ENCODE assay signal across 8 mouse cellular contexts in the genomic region with DNA sequence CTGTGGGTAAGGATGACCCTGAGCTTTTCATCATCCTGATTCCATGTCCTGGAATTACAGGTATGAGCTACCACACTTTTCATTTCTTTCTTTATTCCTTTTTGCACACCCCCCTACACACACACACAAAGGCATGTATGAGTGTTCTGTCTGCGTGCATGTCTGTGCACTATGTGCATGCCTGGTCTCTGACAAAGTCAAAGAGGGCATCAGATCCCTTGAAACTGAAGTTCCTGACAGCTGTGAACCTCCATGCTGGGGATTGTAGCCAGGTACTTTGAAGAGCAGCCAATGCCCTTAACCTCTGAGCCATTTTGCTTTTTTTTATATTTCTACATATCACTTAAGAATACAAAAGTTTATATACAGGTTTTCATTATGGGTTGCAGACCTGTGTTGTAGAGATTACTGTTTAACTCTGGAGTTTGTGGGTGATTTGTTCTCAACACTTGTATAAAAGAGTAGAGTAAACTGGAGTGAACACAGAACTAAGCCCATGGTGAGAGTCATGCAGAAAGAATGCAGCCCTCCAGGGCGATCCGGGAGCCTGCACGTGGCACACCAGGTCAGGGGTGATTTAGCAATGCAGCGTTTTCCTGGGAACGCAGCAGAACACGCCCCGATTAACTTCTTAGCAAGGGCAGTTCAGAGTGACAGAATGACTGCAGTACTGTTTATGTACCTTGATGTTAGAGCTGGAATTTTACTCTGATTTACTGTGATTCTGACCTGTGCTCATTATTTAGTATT. TPM values are rescaled to one million over a fixed set of nuclear protein-coding genes. Genes with fewer than 3 reads are reported as not detected.
DNase-seq lines count a peak whose midpoint lies in the region; ATAC-seq and TF ChIP-seq lines count a peak whose summit lies in the region.

No protein-coding gene starts in this region.

- ATAC-seq in midbrain, embryonic 15.5 days (replicated peaks) = no peak
- ATAC-seq in granulocyte monocyte progenitor cell, adult 5-6 weeks (replicated peaks; ENCODE audit: poor library complexity, severe bottlenecking) = no peak

- 0 out of 2 replicates have a peak, but pooled peaks have one; percentile 38 for TF ChIP-seq EP300 in heart, adult 2 months (IDR thresholded peaks at IDR 0.05; ENCODE audit: insufficient read depth, low read depth, low read length)

- peaks cover 10% of the 10 kb centered on the region for H3K79me2 ChIP-seq in heart, adult 2 months (replicated peaks; ENCODE audit: control insufficient read depth, insufficient read depth, low read length)

- H3K27ac ChIP-seq in heart, adult 2 months = peak overlapping the region; percentile 67
- H3K27ac ChIP-seq in midbrain, embryonic 15.5 days = no peak overlapping the region

- peaks cover 40% of the 10 kb centered on the region for H3K36me3 ChIP-seq in heart, adult 2 months (ENCODE audit: control insufficient read depth, insufficient read depth, low read length)
- no peaks in the 10 kb centered on the region; the same call in 1 of the 2 replicates for H3K36me3 ChIP-seq in midbrain, embryonic 15.5 days (replicated peaks)

- H3K4me2 ChIP-seq in midbrain, embryonic 15.5 days = no peak overlapping the region

- TF ChIP-seq CTCF in heart, adult 2 months (IDR thresholded peaks at IDR 0.05) = no peak

- no peaks in the 10 kb centered on the region for H3K9me3 ChIP-seq in midbrain, embryonic 15.5 days

- H3K27me3 ChIP-seq in heart, adult 2 months (ENCODE audit: control insufficient read depth, insufficient read depth, low read length) = no peaks in the 10 kb centered on the region
- no peaks in the 10 kb centered on the region for H3K27me3 ChIP-seq in midbrain, embryonic 15.5 days (replicated peaks)

- no peak for TF ChIP-seq POLR2A in heart, adult 2 months (IDR thresholded peaks at IDR 0.05; ENCODE audit: insufficient read depth, low read depth, low read length)

- intact Hi-C loops in heart, postnatal 25 days (cut with DNase I) = no loop called here
- intact Hi-C loops in heart, adult 2 months (cut with DNase I) = no loop called here

- no peak overlapping the region for H3K4me3 ChIP-seq in heart, adult 2 months
- no peak overlapping the region for H3K4me3 ChIP-seq in midbrain, embryonic 15.5 days

- 16% methylated on average over 8 of the region's 8 CpGs for WGBS in heart, adult 2 months
- 29% methylated on average over 8 of the region's 8 CpGs for WGBS in midbrain, embryonic 15.5 days

- peak overlapping the region; percentile 6; the same call in 1 of the 2 replicates for H3K9ac ChIP-seq in heart, adult 2 months (ENCODE audit: low read depth, low read length)
- H3K9ac ChIP-seq in midbrain, embryonic 15.5 days = no peak overlapping the region

- DNase-seq in heart, adult 11 months = peak; percentile 95
- no peak for DNase-seq in heart, postnatal 25 days (ENCODE audit: low spot score)
- DNase-seq in heart, adult 2 months = peak in 1 of 2 experiments; percentile 68
- DNase-seq in kidney, postnatal 14 days = peak; percentile 85
- DNase-seq in lung, postnatal 36 days = peak; percentile 81
- DNase-seq in testis, postnatal 14 days (ENCODE audit: low spot score) = no peak

- H3K4me1 ChIP-seq in heart, adult 2 months (ENCODE audit: control insufficient read depth, insufficient read depth, low read length) = peaks cover 38% of the 10 kb centered on the region
- peaks cover 2% of the 10 kb centered on the region; the same call in 1 of the 2 replicates for H3K4me1 ChIP-seq in midbrain, embryonic 15.5 days

RNA-seq across cellular contexts. Expression of a gene that starts 22.2 kb away (rescaled TPM):
- 100 to 1,000 TPM; 185 to 192 TPM for total RNA-seq in heart, postnatal 25 days (2021)
- total RNA-seq in heart, adult 2 months (2021) = 100 to 1,000 TPM; 179 to 232 TPM
- 71.4 and 94.1 TPM in 2 replicates for polyA plus RNA-seq in heart, adult 2 months (2012; rRNA removed)
- 18.3 and 18.7 TPM in 2 replicates for polyA plus RNA-seq in midbrain, embryonic 15.5 days (2015; fragmentation: Nextera tagmentation; extraction: Ambion mirVana)
- total RNA-seq in granulocyte monocyte progenitor cell, adult 5-6 weeks (2014; fragmentation: Nextera tagmentation) = 14.5 and 20.0 TPM in 2 replicates
- total RNA-seq in granulocyte monocyte progenitor cell, adult 5-6 weeks (2017) = 18.6 and 20.1 TPM in 2 replicates

RNA-seq across cellular contexts. Expression of a gene that starts 22.2 kb away (rescaled TPM):
- 10 to 100 TPM; 55.0 to 57.1 TPM for total RNA-seq in heart, postnatal 25 days (2021)
- 10 to 100 TPM; 61.3 to 81.4 TPM for total RNA-seq in heart, adult 2 months (2021)
- 28.5 and 47.3 TPM in 2 replicates for polyA plus RNA-seq in heart, adult 2 months (2012; rRNA removed)
- 116 and 117 TPM in 2 replicates for polyA plus RNA-seq in midbrain, embryonic 15.5 days (2015; fragmentation: Nextera tagmentation; extraction: Ambion mirVana)
- total RNA-seq in granulocyte monocyte progenitor cell, adult 5-6 weeks (2014; fragmentation: Nextera tagmentation) = 15.4 and 15.5 TPM in 2 replicates
- 8.7 and 16.2 TPM in 2 replicates for total RNA-seq in granulocyte monocyte progenitor cell, adult 5-6 weeks (2017)

Comparison
In these comparisons a context has a peak if more than half of its experiments do, and no peak if none do; other contexts are left out.
1. DNase-seq: peak in heart, adult 11 months (single experiment), kidney, postnatal 14 days (single experiment) and lung, postnatal 36 days (single experiment); none in heart, postnatal 25 days (single experiment) and testis, postnatal 14 days (single experiment).
2. RNA of a gene that starts 22.2 kb away (total RNA-seq): 179 to 232 TPM in heart, adult 2 months and 185 to 192 TPM in heart, postnatal 25 days; 14.5 to 20.1 TPM in granulocyte monocyte progenitor cell, adult 5-6 weeks; every median in the first group is over 4 times any median in the second.